Comparison of ENCODE assay signal across 7 mouse cellular contexts in genomic region chr10:99266025-99266424, GRCm38 (mm10). TPM values are rescaled to one million over a fixed set of nuclear protein-coding genes. Genes with fewer than 3 reads are reported as not detected.
A peak's percentile ranks its signal among the peaks of the same experiment; 100 is the strongest.
DNase-seq lines count a peak whose midpoint lies in the region; ATAC-seq and TF ChIP-seq lines count a peak whose summit lies in the region.

No protein-coding gene starts in this region.

- H3K4me2 ChIP-seq in embryonic facial prominence, embryonic 12.5 days (replicated peaks): peak overlapping the region; percentile 82
- peak overlapping the region; percentile 73 for H3K4me2 ChIP-seq in lung, postnatal 0 days (replicated peaks; ENCODE audit: low read depth, low read length)

- no peak for TF ChIP-seq EP300 in lung, postnatal 0 days (IDR thresholded peaks at IDR 0.05)

- 0 out of 2 replicates have a peak, but pooled peaks cover 4% of the 10 kb centered on the region for H3K36me3 ChIP-seq in embryonic facial prominence, embryonic 12.5 days
- H3K36me3 ChIP-seq in lung, postnatal 0 days (ENCODE audit: insufficient read depth, low read length): no peaks in the 10 kb centered on the region

- peak overlapping the region; percentile 61 for H3K4me3 ChIP-seq in embryonic facial prominence, embryonic 12.5 days
- peak overlapping the region; percentile 90 for H3K4me3 ChIP-seq in lung, postnatal 0 days (ENCODE audit: low read depth, low read length)

- H3K27me3 ChIP-seq in embryonic facial prominence, embryonic 12.5 days: no peaks in the 10 kb centered on the region
- H3K27me3 ChIP-seq in lung, postnatal 0 days (replicated peaks; ENCODE audit: insufficient read depth, low read length): no peaks in the 10 kb centered on the region

- WGBS in embryonic facial prominence, embryonic 12.5 days: 18% methylated on average over 14 of the region's 14 CpGs
- WGBS in lung, postnatal 0 days: 10% methylated on average over 14 of the region's 14 CpGs

- intact Hi-C loops in left cerebral cortex, postnatal 4 days (cut with DNase I): loop anchor here (10.0 kb wide), 1 partner anchor 189 kb away; no protein-coding TSS in a partner anchor
- intact Hi-C loops in left cerebral cortex, postnatal 14 days (cut with DNase I): loop anchor here (5.0 kb wide), 1 partner anchor 196 kb away; no protein-coding TSS in a partner anchor
- intact Hi-C loops in heart, postnatal 36 days (cut with DNase I): loop anchor here (2.0 to 5.0 kb wide), 2 partner anchors 65 to 176 kb away; no protein-coding TSS in a partner anchor

- peak; percentile 14 for DNase-seq in left cerebral cortex, postnatal 4 days
- DNase-seq in left cerebral cortex, postnatal 14 days (ENCODE audit: low spot score in 2 of 2): no peak
- peak; percentile 24 to 44 for DNase-seq in heart, postnatal 36 days
- peak; percentile 38 for DNase-seq in lung, postnatal 0 days (ENCODE audit: low spot score)
- DNase-seq in urinary bladder, adult 18-20 months (ENCODE audit: low spot score in 2 of 2): no peak
- DNase-seq in thymus, postnatal 14 days: no peak

- no peak for ATAC-seq in embryonic facial prominence, embryonic 12.5 days (ENCODE audit: insufficient number of reproducible peaks, insufficient read depth, low FRiP score, low TSS enrichment)
- ATAC-seq in lung, postnatal 0 days: no peak

- H3K27ac ChIP-seq in embryonic facial prominence, embryonic 12.5 days: peak overlapping the region; percentile 98
- H3K27ac ChIP-seq in lung, postnatal 0 days (ENCODE audit: low read length): peak overlapping the region; percentile 98

- peak overlapping the region; percentile 83 for H3K9ac ChIP-seq in embryonic facial prominence, embryonic 12.5 days
- H3K9ac ChIP-seq in lung, postnatal 0 days (replicated peaks; ENCODE audit: low read depth): peak overlapping the region; percentile 92

- H3K9me3 ChIP-seq in embryonic facial prominence, embryonic 12.5 days: no peaks in the 10 kb centered on the region
- no peaks in the 10 kb centered on the region for H3K9me3 ChIP-seq in lung, postnatal 0 days (ENCODE audit: low read length)

- H3K4me1 ChIP-seq in embryonic facial prominence, embryonic 12.5 days: peaks cover 46% of the 10 kb centered on the region
- H3K4me1 ChIP-seq in lung, postnatal 0 days (ENCODE audit: insufficient read depth, low read depth, low read length): peaks cover 21% of the 10 kb centered on the region; the same call in 1 of the 2 replicates

- TF ChIP-seq CTCF in lung, postnatal 0 days (IDR thresholded peaks at IDR 0.05): no peak

RNA-seq across cellular contexts. Expression of gene Dusp6, which starts 3.0 kb away (rescaled TPM):
- 10 to 100 TPM; 52.6 to 53.1 TPM for total RNA-seq in left cerebral cortex, postnatal 4 days (2021)
- total RNA-seq in left cerebral cortex, postnatal 14 days (2021): 100 to 1,000 TPM in 1 of 2 experiments, 10 to 100 TPM in 1; 88.7 to 113 TPM
- 90.6 and 90.7 TPM in 2 replicates for polyA plus RNA-seq in embryonic facial prominence, embryonic 12.5 days (2016; fragmentation: Nextera tagmentation; extraction: Ambion mirVana)
- total RNA-seq in heart, postnatal 36 days (2021): 10 to 100 TPM; 16.2 to 21.7 TPM
- polyA plus RNA-seq in lung, postnatal 0 days (2015; fragmentation: Nextera tagmentation; extraction: Ambion mirVana): 49.7 and 63.2 TPM in 2 replicates

Comparison
In these comparisons a context has a peak if more than half of its experiments do, and no peak if none do; other contexts are left out.
1. DNase-seq: peak in left cerebral cortex, postnatal 4 days (single experiment), heart, postnatal 36 days (2 of 2) and lung, postnatal 0 days (single experiment); none in left cerebral cortex, postnatal 14 days (0 of 2), urinary bladder, adult 18-20 months (0 of 2) and thymus, postnatal 14 days (single experiment).